Mouse (Mus musculus): ENCODE data around the gene Etl4.

DNA sequence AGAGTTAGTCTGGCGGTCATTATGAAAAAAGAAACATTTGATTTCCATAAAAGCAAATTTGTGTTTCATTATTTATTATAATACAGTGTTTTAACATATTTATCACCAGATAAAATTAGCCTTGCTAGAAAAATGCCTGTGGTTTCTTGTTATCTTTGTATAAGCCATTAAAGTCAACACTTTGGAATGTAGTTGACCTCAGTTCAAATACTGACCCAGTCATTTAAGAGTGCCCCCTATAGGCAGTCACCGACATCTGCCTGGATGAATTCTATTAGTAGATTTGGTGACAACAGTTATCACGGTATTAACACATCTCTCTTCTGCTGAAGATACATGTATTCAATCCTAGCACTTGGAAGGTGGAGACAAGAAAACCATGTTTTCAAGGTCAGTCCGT lies 536.6 kb downstream of the Etl4 start:
- TF ChIP-seq POLR2A (IDR thresholded peaks at IDR 0.05; ENCODE audit: borderline replicate concordance, extremely low read depth, low read depth, low read length) (no peak), CTCF (IDR thresholded peaks at IDR 0.05; ENCODE audit: insufficient read depth, low read length) (no peak)

Data from lung, adult 2 months (tissue).